Mouse (Mus musculus) kidney, embryonic 15.5 days (tissue): ENCODE data around the gene Serf1. TPM values are rescaled to one million over a fixed set of nuclear protein-coding genes. Genes with fewer than 3 reads are reported as not detected.
"Not testable (repeated sequence)": the region's sequence is repeated elsewhere in the genome, so short reads cannot be mapped to it uniquely, and the experiment has no call there.

Experiments
- ATAC-seq: fragments of 200-750 bp; cut with Nextera tagmentation; replicated peaks from 2 replicates; pipeline ENCODE4 v1.8.0; 2017; ENCODE audit warnings: moderate TSS enrichment; ENCODE audit not compliant: low FRiP score
- H3K27ac ChIP-seq: fragments of 300-500 bp; sonication (generic); 2 replicates; pipeline ENCODE4 v1.5.1; 2015; ENCODE audit warnings: mild to moderate bottlenecking, inconsistent platforms
- H3K27me3 ChIP-seq: fragments of 300-500 bp; sonication (generic); 2 replicates; pipeline ENCODE4 v1.6.1; 2015; ENCODE audit warnings: inconsistent platforms
- H3K36me3 ChIP-seq: fragments of 300-500 bp; sonication (generic); 2 replicates; pipeline ENCODE4 v1.6.1; 2015; ENCODE audit warnings: inconsistent platforms
- H3K4me1 ChIP-seq: fragments of 300-500 bp; sonication (generic); 2 replicates; pipeline ENCODE4 v1.6.1; 2015; ENCODE audit warnings: inconsistent platforms
- H3K4me2 ChIP-seq: fragments of 300-500 bp; sonication (generic); 2 replicates; pipeline ENCODE4 v1.6.1; 2015; ENCODE audit warnings: moderate library complexity, mild to moderate bottlenecking, inconsistent platforms
- H3K4me3 ChIP-seq: fragments of 300-500 bp; sonication (generic); replicated peaks from 2 replicates; pipeline ENCODE4 v1.5.1; 2015; ENCODE audit warnings: mild to moderate bottlenecking, inconsistent platforms
- H3K9ac ChIP-seq: fragments of 300-500 bp; sonication (generic); 2 replicates; pipeline ENCODE4 v1.6.1; 2015; ENCODE audit warnings: mild to moderate bottlenecking, inconsistent platforms
- H3K9me3 ChIP-seq: fragments of 300-500 bp; sonication (generic); replicated peaks from 2 replicates; pipeline ENCODE4 v1.6.1; 2016; ENCODE audit warnings: inconsistent platforms
- WGBS: fragments of 180-500 bp; shearing (Covaris S2); methylation state at CpG from one replicate; pipeline ENCODE4 v1.1.7; 2015; ENCODE audit warnings: mixed read lengths; 5-methylcytosine and 5-hydroxymethylcytosine counted together
- polyA plus RNA-seq: library from polyadenylated mRNA; unstranded; fragments of >200 nt; fragmentation: Nextera tagmentation; extraction: Ambion mirVana; gene quantifications from 2 replicates; pipeline ENCODE4 v1.2.1, GENCODE M21; 2015

Gene Serf1
- polyA plus RNA-seq, 1 experiment from 2014 or later, result 191 TPM

DNA sequence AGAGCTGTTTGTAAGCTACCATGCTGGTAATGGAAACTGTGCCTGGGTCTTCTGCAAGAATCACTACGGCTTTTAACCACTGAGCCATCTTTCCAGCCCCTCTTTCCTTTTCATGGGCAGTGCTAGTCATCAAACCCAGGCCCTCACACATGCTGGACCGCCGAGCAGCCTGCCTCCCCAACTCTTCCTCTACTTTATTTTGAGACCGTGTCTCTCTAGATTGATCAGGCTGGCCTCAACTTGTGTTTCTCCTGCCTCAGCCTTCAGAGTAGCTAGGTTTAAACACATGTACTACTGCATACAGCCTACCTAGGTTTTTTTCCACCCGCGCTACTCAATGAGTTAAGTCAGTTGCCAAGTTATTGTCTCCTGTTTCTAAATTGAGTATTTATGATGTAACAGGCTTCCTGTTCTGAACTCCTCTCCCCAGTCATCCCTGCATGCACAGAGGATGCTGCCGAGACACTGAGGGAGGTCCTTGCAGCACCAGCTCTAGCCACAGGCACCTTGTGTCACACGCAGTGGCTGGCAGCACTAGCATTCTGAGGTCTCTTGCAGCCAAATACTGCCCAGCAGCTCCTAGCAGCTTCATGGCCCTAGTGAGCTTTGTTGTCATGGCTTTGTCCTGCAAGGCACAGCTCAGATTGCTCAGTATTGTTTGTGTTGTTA, 34.0 kb downstream of the Serf1 start:
- Histone ChIP-seq H3K9me3 (no peaks in the 10 kb centered on the region), H3K4me1 (no peaks in the 10 kb centered on the region), H3K9ac (no peak overlapping the region), H3K27ac (no peak overlapping the region), H3K4me3 (no peak overlapping the region), H3K4me2 (no peak overlapping the region), H3K36me3 (peaks cover 23% of the 10 kb centered on the region), H3K27me3 (no peaks in the 10 kb centered on the region)
- no peak for ATAC-seq
- WGBS, result 72% methylated on average over 8 of the region's 8 CpGs

DNA sequence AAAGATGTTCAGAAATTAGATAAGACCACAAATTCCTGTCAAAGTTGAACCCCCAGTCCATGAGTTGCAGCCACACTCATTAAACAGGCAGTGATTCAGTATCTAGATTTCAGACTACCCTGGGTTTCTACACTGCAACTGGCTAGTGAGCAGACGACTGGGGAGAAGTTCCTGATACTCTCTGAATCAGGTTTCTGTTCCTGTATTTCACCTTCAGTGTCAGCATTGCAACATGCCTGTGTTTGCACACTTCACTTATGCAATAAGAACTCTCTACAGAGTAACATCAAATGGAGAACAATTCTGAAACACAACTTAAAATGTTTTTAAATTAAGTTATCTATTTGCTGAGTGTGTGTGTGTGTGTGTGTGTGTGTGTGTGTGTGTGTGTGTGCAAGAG, 44.8 kb downstream of the Serf1 start:
- Histone ChIP-seq H3K27ac (no peak overlapping the region), H3K27me3 (no peaks in the 10 kb centered on the region), H3K9ac (no peak overlapping the region), H3K4me3 (no peak overlapping the region), H3K4me2 (no peak overlapping the region), H3K36me3 (no peaks in the 10 kb centered on the region), H3K4me1 (no peaks in the 10 kb centered on the region), H3K9me3 (no peaks in the 10 kb centered on the region)
- 74% methylated on average over 1 of the region's 1 CpGs for WGBS
- no peak for ATAC-seq

DNA sequence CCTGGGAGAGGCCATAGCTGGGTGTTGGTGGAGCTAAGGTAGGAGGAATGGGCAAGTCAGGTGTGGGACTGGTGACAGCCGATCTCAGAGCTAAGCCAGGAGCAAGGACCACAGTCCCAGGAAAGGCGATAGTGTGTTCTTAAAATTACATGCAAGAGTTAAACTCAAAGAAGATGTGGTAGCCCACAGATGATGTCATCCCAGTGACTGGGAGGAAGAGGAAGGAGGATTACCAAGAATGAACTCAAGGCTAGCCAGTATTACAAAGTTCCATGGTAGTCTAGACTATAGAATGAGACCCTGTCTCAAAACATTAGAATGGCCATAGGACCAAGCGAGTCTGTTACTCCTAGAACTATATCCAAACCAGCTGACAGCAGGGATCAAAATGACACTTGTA, 48.8 kb downstream of the Serf1 start:
- no peak for ATAC-seq

DNA sequence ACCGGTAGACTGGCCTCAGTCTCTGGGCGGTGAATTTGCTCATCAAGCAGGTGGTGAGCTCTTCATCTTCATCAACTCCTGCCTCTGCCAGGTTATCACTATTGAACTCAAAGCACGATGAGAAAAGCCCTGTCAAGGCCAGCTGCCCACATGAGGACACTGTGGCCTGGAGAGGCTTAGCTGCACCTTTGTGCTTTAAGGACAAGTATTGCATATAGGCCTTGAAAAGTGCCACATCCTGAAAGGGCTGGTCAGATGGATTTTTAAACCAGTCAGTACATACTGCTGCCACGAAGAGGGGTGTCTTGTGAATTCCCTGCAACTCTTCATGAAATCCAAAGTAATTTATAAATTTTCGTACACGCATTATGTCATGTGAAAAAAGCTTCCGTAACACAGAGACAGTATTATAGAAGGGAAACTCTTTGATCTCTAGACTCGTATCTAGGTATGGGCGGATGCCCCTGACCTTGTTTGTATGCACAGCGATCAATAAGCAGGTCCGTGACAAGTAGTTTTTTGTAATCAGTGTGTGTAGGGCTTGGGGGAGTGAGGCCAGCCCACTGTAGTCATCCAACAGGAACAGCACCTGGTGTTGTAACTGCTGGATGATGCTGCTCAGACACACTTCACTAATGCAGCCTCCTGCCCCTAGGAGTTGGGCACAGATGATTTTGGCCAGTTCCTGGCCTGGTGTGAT, 53.5 kb downstream of the Serf1 start:
- WGBS, result 85% methylated on average over 11 of the region's 11 CpGs
- H3K9me3 ChIP-seq, H3K27ac ChIP-seq, H3K4me2 ChIP-seq, ATAC-seq, H3K4me1 ChIP-seq, H3K9ac ChIP-seq, H3K36me3 ChIP-seq, H3K4me3 ChIP-seq, H3K27me3 ChIP-seq: not testable (repeated sequence)

More for the DNA sequence above, 48.8 kb downstream of the Serf1 start:
- Histone ChIP-seq H3K9me3 (no peaks in the 10 kb centered on the region), H3K4me2 (no peak overlapping the region), H3K4me3 (no peak overlapping the region), H3K36me3 (no peaks in the 10 kb centered on the region), H3K4me1 (no peaks in the 10 kb centered on the region), H3K27me3 (no peaks in the 10 kb centered on the region), H3K9ac (no peak overlapping the region), H3K27ac (no peak overlapping the region)
- 96% methylated on average over 3 of the region's 3 CpGs for WGBS

DNA sequence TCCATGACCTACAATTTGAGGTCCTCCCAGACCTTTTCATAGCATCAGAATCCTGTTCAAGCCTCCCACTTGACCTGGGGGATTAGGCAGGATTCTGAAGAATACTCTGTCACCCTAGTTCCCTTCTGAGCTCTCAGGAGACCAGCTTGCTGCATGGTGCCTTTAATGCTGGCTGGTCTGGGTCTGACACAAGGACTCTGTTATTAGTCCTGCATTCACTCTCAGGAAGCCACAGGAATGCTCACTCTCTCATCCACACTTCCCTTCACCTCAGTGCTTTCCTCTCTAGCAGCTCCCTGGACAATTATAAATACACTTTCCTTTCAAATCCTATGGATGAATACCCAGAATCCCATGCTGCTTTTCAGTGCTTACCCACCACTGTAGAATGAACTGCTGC, 54.7 kb downstream of the Serf1 start:
- not testable (repeated sequence) for H3K9ac ChIP-seq, H3K4me3 ChIP-seq, H3K27me3 ChIP-seq, H3K27ac ChIP-seq, ATAC-seq, H3K4me1 ChIP-seq, H3K36me3 ChIP-seq, H3K9me3 ChIP-seq, H3K4me2 ChIP-seq

Other genes starting within 250 kb of the Serf1 start
- 0.93 and 4.7 TPM in 2 replicates for gene Cartpt, start 206.9 kb upstream of the Serf1 start, polyA plus RNA-seq
- 48.8 and 51.0 TPM in 2 replicates for gene Mccc2, start 92.4 kb upstream of the Serf1 start, polyA plus RNA-seq
- 30.2 and 30.8 TPM in 2 replicates for gene Bdp1, start 3.9 kb upstream of the Serf1 start, polyA plus RNA-seq
- gene Smn1, start 16.8 kb downstream of the Serf1 start, polyA plus RNA-seq, result 59.9 and 64.0 TPM in 2 replicates
- gene Naip2, start 94.1 kb downstream of the Serf1 start, polyA plus RNA-seq, result 0.45 and 0.58 TPM in 2 replicates
- gene Naip5, start 138.3 kb downstream of the Serf1 start, polyA plus RNA-seq, result 0.59 and 0.69 TPM in 2 replicates
- 0.21 and 0.37 TPM in 2 replicates for gene Naip6, start 209.7 kb downstream of the Serf1 start, polyA plus RNA-seq